ENCODE assay signal across 8 mouse cellular contexts in the genomic region with DNA sequence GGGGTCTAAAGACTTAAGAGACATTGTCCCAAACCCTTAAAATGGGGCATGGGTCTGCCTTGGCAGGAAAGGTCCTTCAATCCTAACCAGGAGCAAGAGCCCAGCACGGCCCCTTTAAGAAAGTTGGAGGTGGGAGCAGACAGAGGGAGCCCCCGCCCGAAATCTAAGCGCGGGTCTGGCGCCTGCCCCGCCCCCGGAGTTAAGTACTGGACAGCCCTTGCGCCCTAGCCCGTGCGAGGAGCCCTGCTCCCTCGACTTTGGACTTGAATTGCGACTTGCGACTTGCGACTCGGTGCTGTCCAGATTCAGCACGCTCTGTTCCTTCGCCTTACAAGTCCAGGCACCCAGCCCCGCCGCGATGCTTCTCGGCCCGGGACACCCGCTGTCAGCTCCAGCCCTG. TPM values are rescaled to one million over a fixed set of nuclear protein-coding genes. Genes with fewer than 3 reads are reported as not detected.
DNase-seq lines count a peak whose midpoint lies in the region; ATAC-seq lines count a peak whose summit lies in the region.

Gene Cspg4 (plus strand): TSS at position 202 of the 400 bp plus-strand sequence.

- H3K4me2 ChIP-seq in embryonic facial prominence, embryonic 12.5 days (replicated peaks): peak within 1 kb of the TSS; percentile 68
- H3K4me2 ChIP-seq in heart, embryonic 11.5 days: peak within 1 kb of the TSS; percentile 64
- peak within 1 kb of the TSS; percentile 43 for H3K4me2 ChIP-seq in liver, embryonic 12.5 days
- peak within 1 kb of the TSS; percentile 43 for H3K4me2 ChIP-seq in neural tube, embryonic 13.5 days

- WGBS in embryonic facial prominence, embryonic 12.5 days: 2% methylated on average over 24 of the region's 24 CpGs
- WGBS in heart, embryonic 11.5 days (ENCODE audit: insufficient replicate concordance): 3% methylated on average over 24 of the region's 24 CpGs
- WGBS in liver, embryonic 12.5 days (ENCODE audit: insufficient replicate concordance): 6% methylated on average over 24 of the region's 24 CpGs
- WGBS in neural tube, embryonic 13.5 days: 2% methylated on average over 24 of the region's 24 CpGs

- ATAC-seq in embryonic facial prominence, embryonic 12.5 days (ENCODE audit: insufficient number of reproducible peaks, insufficient read depth, low FRiP score, low TSS enrichment): 0 out of 2 replicates have a peak, but pooled peaks have one; percentile 19
- peak; percentile 65; the same call in 1 of the 2 replicates for ATAC-seq in heart, embryonic 11.5 days (replicated peaks; ENCODE audit: insufficient number of reproducible peaks, low FRiP score, low TSS enrichment)
- ATAC-seq in liver, embryonic 12.5 days: no peak
- no peak for ATAC-seq in neural tube, embryonic 13.5 days (ENCODE audit: low read depth)

- H3K9ac ChIP-seq in embryonic facial prominence, embryonic 12.5 days: peak within 1 kb of the TSS; percentile 50
- peak within 1 kb of the TSS; percentile 76 for H3K9ac ChIP-seq in heart, embryonic 11.5 days (ENCODE audit: low read depth, low read length)
- no peak within 1 kb of the TSS for H3K9ac ChIP-seq in liver, embryonic 12.5 days
- peak within 1 kb of the TSS; percentile 22; the same call in 1 of the 2 replicates for H3K9ac ChIP-seq in neural tube, embryonic 13.5 days

- peak within 1 kb of the TSS; percentile 46 for H3K4me3 ChIP-seq in embryonic facial prominence, embryonic 12.5 days
- H3K4me3 ChIP-seq in heart, embryonic 11.5 days (ENCODE audit: low read depth, low read length): peak within 1 kb of the TSS; percentile 49
- H3K4me3 ChIP-seq in liver, embryonic 12.5 days: peak within 1 kb of the TSS; percentile 17
- H3K4me3 ChIP-seq in neural tube, embryonic 13.5 days: peak within 1 kb of the TSS; percentile 32

- peaks cover 59% of the 10 kb centered on the region for H3K4me1 ChIP-seq in embryonic facial prominence, embryonic 12.5 days
- peaks cover 50% of the 10 kb centered on the region for H3K4me1 ChIP-seq in heart, embryonic 11.5 days (ENCODE audit: control insufficient read depth, insufficient read depth, low read length)
- peaks cover 10% of the 10 kb centered on the region; the same call in 1 of the 2 replicates for H3K4me1 ChIP-seq in liver, embryonic 12.5 days
- peaks cover 36% of the 10 kb centered on the region for H3K4me1 ChIP-seq in neural tube, embryonic 13.5 days (replicated peaks)

- no peaks in the 10 kb centered on the region for H3K9me3 ChIP-seq in embryonic facial prominence, embryonic 12.5 days
- no peaks in the 10 kb centered on the region for H3K9me3 ChIP-seq in heart, embryonic 11.5 days (replicated peaks; ENCODE audit: control insufficient read depth, low read length)
- no peaks in the 10 kb centered on the region for H3K9me3 ChIP-seq in liver, embryonic 12.5 days (replicated peaks)
- H3K9me3 ChIP-seq in neural tube, embryonic 13.5 days: no peaks in the 10 kb centered on the region

- H3K27ac ChIP-seq in embryonic facial prominence, embryonic 12.5 days: peak within 1 kb of the TSS; percentile 50
- peak within 1 kb of the TSS; percentile 79 for H3K27ac ChIP-seq in heart, embryonic 11.5 days (ENCODE audit: low read depth, low read length)
- H3K27ac ChIP-seq in liver, embryonic 12.5 days: no peak within 1 kb of the TSS
- peak within 1 kb of the TSS; percentile 13; the same call in 1 of the 2 replicates for H3K27ac ChIP-seq in neural tube, embryonic 13.5 days (replicated peaks)

- peak; percentile 80 for DNase-seq in NIH3T3 (ENCODE audit: low read depth)
- peak; percentile 87 for DNase-seq in kidney, adult 9 months
- DNase-seq in cerebellum, adult 9-11 months: no peak
- no peak for DNase-seq in right cerebral cortex, postnatal 14 days

- H3K27me3 ChIP-seq in embryonic facial prominence, embryonic 12.5 days: peaks cover 5% of the 10 kb centered on the region; the same call in 1 of the 2 replicates
- H3K27me3 ChIP-seq in heart, embryonic 11.5 days (ENCODE audit: control insufficient read depth, insufficient read depth, low read length): peaks cover 9% of the 10 kb centered on the region
- H3K27me3 ChIP-seq in liver, embryonic 12.5 days (replicated peaks): peaks cover 66% of the 10 kb centered on the region
- H3K27me3 ChIP-seq in neural tube, embryonic 13.5 days: peaks cover 47% of the 10 kb centered on the region

- H3K36me3 ChIP-seq in embryonic facial prominence, embryonic 12.5 days: no peaks in the 10 kb centered on the region
- no peaks in the 10 kb centered on the region for H3K36me3 ChIP-seq in heart, embryonic 11.5 days (ENCODE audit: control insufficient read depth, insufficient read depth, low read length)
- H3K36me3 ChIP-seq in liver, embryonic 12.5 days: no peaks in the 10 kb centered on the region
- H3K36me3 ChIP-seq in neural tube, embryonic 13.5 days: no peaks in the 10 kb centered on the region

RNA-seq across cellular contexts. Expression of gene Cspg4, which starts in this region (rescaled TPM):
- polyA plus RNA-seq in embryonic facial prominence, embryonic 12.5 days (2016; fragmentation: Nextera tagmentation; extraction: Ambion mirVana): 9.1 and 10.8 TPM in 2 replicates
- 18.6 and 22.0 TPM in 2 replicates for polyA plus RNA-seq in heart, embryonic 11.5 days (2014; fragmentation: Nextera tagmentation; extraction: Ambion mirVana)
- 0.62 and 0.63 TPM in 2 replicates for polyA plus RNA-seq in liver, embryonic 12.5 days (2016; fragmentation: Nextera tagmentation; extraction: Ambion mirVana)
- polyA plus RNA-seq in neural tube, embryonic 13.5 days (2015; fragmentation: Nextera tagmentation; extraction: Ambion mirVana): 6.0 and 6.5 TPM in 2 replicates

Comparison
In these comparisons a context has a peak if more than half of its experiments do, and no peak if none do; other contexts are left out.
1. DNase-seq: peak in NIH3T3 (single experiment) and kidney, adult 9 months (single experiment); none in cerebellum, adult 9-11 months (single experiment) and right cerebral cortex, postnatal 14 days (single experiment).
2. ATAC-seq: peak in embryonic facial prominence, embryonic 12.5 days (single experiment) and heart, embryonic 11.5 days (single experiment); none in liver, embryonic 12.5 days (single experiment) and neural tube, embryonic 13.5 days (single experiment).
3. Peak in every context shown above with its lines, with median percentiles within 50 percentile points of each other: H3K4me2 ChIP-seq and H3K4me3 ChIP-seq.